Mouse (Mus musculus): ENCODE data around the gene Dusp3. TPM values are rescaled to one million over a fixed set of nuclear protein-coding genes. Genes with fewer than 3 reads are reported as not detected.

Dusp3 gene
- polyA plus RNA-seq, 1 experiment from 2014 or later = 25.0 TPM

- Histone ChIP-seq H3K4me2 (no peak overlapping the region), H3K27me3 (replicated peaks) (no peaks in the 10 kb centered on the region), H3K27ac (no peak overlapping the region), H3K4me3 (replicated peaks) (no peak overlapping the region), H3K9ac (no peak overlapping the region), H3K4me1 (no peaks in the 10 kb centered on the region), H3K9me3 (no peaks in the 10 kb centered on the region), H3K36me3 (peaks cover 13% of the 10 kb centered on the region; the same call in 1 of the 2 replicates)
- no peak for ATAC-seq (ENCODE audit: insufficient read depth, low FRiP score, low read depth)
- 71% methylated on average over 15 of the region's 15 CpGs for WGBS
These were observed 22.3 kb upstream of the Dusp3 start for GRCm38 (mm10) chr11:102008954-102009637.

- Histone ChIP-seq H3K4me3 (replicated peaks) (no peak overlapping the region), H3K9me3 (no peaks in the 10 kb centered on the region), H3K36me3 (peaks cover 13% of the 10 kb centered on the region; the same call in 1 of the 2 replicates), H3K4me2 (no peak overlapping the region), H3K27ac (no peak overlapping the region), H3K9ac (no peak overlapping the region), H3K27me3 (replicated peaks) (no peaks in the 10 kb centered on the region), H3K4me1 (no peaks in the 10 kb centered on the region)
- WGBS = 82% methylated on average over 8 of the region's 8 CpGs
- no peak for ATAC-seq (ENCODE audit: insufficient read depth, low FRiP score, low read depth)
These were observed 21.6 kb upstream of the Dusp3 start for GRCm38 (mm10) chr11:102008372-102008771.

- no peak overlapping the region for H3K4me3 ChIP-seq (replicated peaks)
- no peaks in the 10 kb centered on the region for H3K9me3 ChIP-seq
- 77% methylated on average over 5 of the region's 5 CpGs for WGBS
- no peak overlapping the region for H3K4me2 ChIP-seq
- peaks cover 13% of the 10 kb centered on the region; the same call in 1 of the 2 replicates for H3K36me3 ChIP-seq
- no peak for ATAC-seq (ENCODE audit: insufficient read depth, low FRiP score, low read depth)
- H3K27me3 ChIP-seq (replicated peaks) = no peaks in the 10 kb centered on the region
- H3K9ac ChIP-seq = no peak overlapping the region
- no peaks in the 10 kb centered on the region for H3K4me1 ChIP-seq
- no peak overlapping the region for H3K27ac ChIP-seq
These were observed 19.9 kb upstream of the Dusp3 start for GRCm38 (mm10) chr11:102006688-102007087.

GRCm38 (mm10) chr11:102006271-102006670 lies 19.5 kb upstream of the Dusp3 start:
- Histone ChIP-seq H3K36me3 (peaks cover 13% of the 10 kb centered on the region; the same call in 1 of the 2 replicates), H3K9ac (no peak overlapping the region), H3K27me3 (replicated peaks) (no peaks in the 10 kb centered on the region), H3K4me2 (no peak overlapping the region), H3K4me1 (no peaks in the 10 kb centered on the region), H3K4me3 (replicated peaks) (no peak overlapping the region), H3K9me3 (no peaks in the 10 kb centered on the region), H3K27ac (no peak overlapping the region)
- WGBS = 68% methylated on average over 9 of the region's 9 CpGs
- ATAC-seq (ENCODE audit: insufficient read depth, low FRiP score, low read depth) = no peak

GRCm38 (mm10) chr11:102004251-102004650 lies 17.4 kb upstream of the Dusp3 start:
- H3K9ac ChIP-seq = no peak overlapping the region
- H3K36me3 ChIP-seq = peaks cover 13% of the 10 kb centered on the region; the same call in 1 of the 2 replicates
- H3K9me3 ChIP-seq = no peaks in the 10 kb centered on the region
- no peak overlapping the region for H3K4me3 ChIP-seq (replicated peaks)
- ATAC-seq (ENCODE audit: insufficient read depth, low FRiP score, low read depth) = no peak
- no peaks in the 10 kb centered on the region for H3K27me3 ChIP-seq (replicated peaks)
- H3K4me1 ChIP-seq = no peaks in the 10 kb centered on the region
- H3K4me2 ChIP-seq = no peak overlapping the region
- no peak overlapping the region for H3K27ac ChIP-seq
- WGBS = 87% methylated on average over 8 of the region's 8 CpGs

- Histone ChIP-seq H3K4me3 (replicated peaks) (no peak overlapping the region), H3K27me3 (replicated peaks) (no peaks in the 10 kb centered on the region), H3K4me1 (peaks cover 4% of the 10 kb centered on the region; the same call in 1 of the 2 replicates), H3K9ac (no peak overlapping the region), H3K4me2 (no peak overlapping the region), H3K36me3 (0 out of 2 replicates have a peak, but pooled peaks cover 3% of the 10 kb centered on the region), H3K9me3 (no peaks in the 10 kb centered on the region), H3K27ac (no peak overlapping the region)
- ATAC-seq (ENCODE audit: insufficient read depth, low FRiP score, low read depth) = no peak
- WGBS = 62% methylated on average over 4 of the region's 4 CpGs
These were observed 12.7 kb upstream of the Dusp3 start for GRCm38 (mm10) chr11:101999466-101999865.

GRCm38 (mm10) chr11:101998258-101998657 lies 11.4 kb upstream of the Dusp3 start:
- 47% methylated on average over 5 of the region's 5 CpGs for WGBS
- ATAC-seq (ENCODE audit: insufficient read depth, low FRiP score, low read depth) = no peak
- H3K4me3 ChIP-seq (replicated peaks) = no peak overlapping the region
- H3K9me3 ChIP-seq = no peaks in the 10 kb centered on the region
- no peaks in the 10 kb centered on the region for H3K36me3 ChIP-seq
- H3K4me1 ChIP-seq = peaks cover 4% of the 10 kb centered on the region; the same call in 1 of the 2 replicates
- no peak overlapping the region for H3K9ac ChIP-seq
- no peak overlapping the region for H3K4me2 ChIP-seq
- no peak overlapping the region for H3K27ac ChIP-seq
- H3K27me3 ChIP-seq (replicated peaks) = no peaks in the 10 kb centered on the region

GRCm38 (mm10) chr11:101995938-101996337 lies 9.1 kb upstream of the Dusp3 start:
- H3K4me2 ChIP-seq = no peak overlapping the region
- no peak for ATAC-seq (ENCODE audit: insufficient read depth, low FRiP score, low read depth)
- H3K27me3 ChIP-seq (replicated peaks) = no peaks in the 10 kb centered on the region
- WGBS = 82% methylated on average over 7 of the region's 7 CpGs
- no peak overlapping the region for H3K27ac ChIP-seq
- H3K9me3 ChIP-seq = no peaks in the 10 kb centered on the region
- H3K9ac ChIP-seq = no peak overlapping the region
- H3K4me1 ChIP-seq = peaks cover 4% of the 10 kb centered on the region; the same call in 1 of the 2 replicates
- no peaks in the 10 kb centered on the region for H3K36me3 ChIP-seq
- no peak overlapping the region for H3K4me3 ChIP-seq (replicated peaks)

GRCm38 (mm10) chr11:101994100-101994499 lies 7.3 kb upstream of the Dusp3 start:
- H3K4me3 ChIP-seq (replicated peaks) = no peak overlapping the region
- WGBS = 68% methylated on average over 8 of the region's 8 CpGs
- H3K4me2 ChIP-seq = no peak overlapping the region
- no peak overlapping the region for H3K9ac ChIP-seq
- no peak; the same call in 1 of the 2 replicates for ATAC-seq (ENCODE audit: insufficient read depth, low FRiP score, low read depth)
- no peaks in the 10 kb centered on the region for H3K27me3 ChIP-seq (replicated peaks)
- peaks cover 4% of the 10 kb centered on the region; the same call in 1 of the 2 replicates for H3K4me1 ChIP-seq
- no peak overlapping the region for H3K27ac ChIP-seq
- H3K9me3 ChIP-seq = no peaks in the 10 kb centered on the region
- no peaks in the 10 kb centered on the region for H3K36me3 ChIP-seq

- H3K9ac ChIP-seq = no peak overlapping the region
- H3K27ac ChIP-seq = no peak overlapping the region
- WGBS = 86% methylated on average over 7 of the region's 7 CpGs
- H3K4me1 ChIP-seq = peaks cover 4% of the 10 kb centered on the region; the same call in 1 of the 2 replicates
- H3K4me3 ChIP-seq (replicated peaks) = no peak overlapping the region
- no peak for ATAC-seq (ENCODE audit: insufficient read depth, low FRiP score, low read depth)
- no peaks in the 10 kb centered on the region for H3K27me3 ChIP-seq (replicated peaks)
- H3K9me3 ChIP-seq = no peaks in the 10 kb centered on the region
- H3K36me3 ChIP-seq = no peaks in the 10 kb centered on the region
- no peak overlapping the region for H3K4me2 ChIP-seq
These were observed 5.6 kb upstream of the Dusp3 start for GRCm38 (mm10) chr11:101992411-101992810.

GRCm38 (mm10) chr11:101991813-101992212 lies 5.0 kb upstream of the Dusp3 start:
- no peaks in the 10 kb centered on the region for H3K27me3 ChIP-seq (replicated peaks)
- ATAC-seq (ENCODE audit: insufficient read depth, low FRiP score, low read depth) = no peak
- H3K9ac ChIP-seq = no peak overlapping the region
- H3K36me3 ChIP-seq = no peaks in the 10 kb centered on the region
- 71% methylated on average over 3 of the region's 3 CpGs for WGBS
- H3K27ac ChIP-seq = no peak overlapping the region
- peaks cover 4% of the 10 kb centered on the region; the same call in 1 of the 2 replicates for H3K4me1 ChIP-seq
- H3K4me2 ChIP-seq = no peak overlapping the region
- no peak overlapping the region for H3K4me3 ChIP-seq (replicated peaks)
- H3K9me3 ChIP-seq = no peaks in the 10 kb centered on the region

GRCm38 (mm10) chr11:101990244-101990643 lies 3.4 kb upstream of the Dusp3 start:
- Histone ChIP-seq H3K4me1 (peaks cover 5% of the 10 kb centered on the region; the same call in 1 of the 2 replicates), H3K9ac (no peak overlapping the region), H3K4me3 (replicated peaks) (no peak overlapping the region), H3K4me2 (no peak overlapping the region), H3K27ac (no peak overlapping the region), H3K27me3 (replicated peaks) (no peaks in the 10 kb centered on the region), H3K9me3 (no peaks in the 10 kb centered on the region), H3K36me3 (no peaks in the 10 kb centered on the region)
- WGBS = 84% methylated on average over 3 of the region's 3 CpGs
- ATAC-seq (ENCODE audit: insufficient read depth, low FRiP score, low read depth) = no peak

Measured in stomach, embryonic 15.5 days (tissue).